Mouse (Mus musculus) left cerebral cortex, postnatal 10 days (tissue): Measurements from ENCODE around the gene Cd109. TPM values are rescaled to one million over a fixed set of nuclear protein-coding genes. Genes with fewer than 3 reads are reported as not detected.
A peak's percentile ranks its signal among the peaks of the same experiment; 100 is the strongest.

ENCODE experiments used
- DNase-seq, 2 experiments: peaks; one replicate each; pipeline ENCODE4 v3.0.0; 2021 to 2022; ENCODE audit warnings: low spot score in 2 of 2, mixed read lengths in 1 of 2; ENCODE audit errors: extremely low spot score in 1 of 2
- intact Hi-C: fragments of 180-260 bp; cut with DNase I; formaldehyde crosslinking; loops from one replicate; pipeline ENCODE4 v1.15.1; 2025
- total RNA-seq, 2 experiments: library from RNA; stranded (reverse); gene quantifications; 2 replicates each; pipeline ENCODE4 v1.2.3; 2021

The Cd109 gene
- total RNA-seq, 2 experiments from 2014 or later, result 1.4 to 1.7 TPM

DNA sequence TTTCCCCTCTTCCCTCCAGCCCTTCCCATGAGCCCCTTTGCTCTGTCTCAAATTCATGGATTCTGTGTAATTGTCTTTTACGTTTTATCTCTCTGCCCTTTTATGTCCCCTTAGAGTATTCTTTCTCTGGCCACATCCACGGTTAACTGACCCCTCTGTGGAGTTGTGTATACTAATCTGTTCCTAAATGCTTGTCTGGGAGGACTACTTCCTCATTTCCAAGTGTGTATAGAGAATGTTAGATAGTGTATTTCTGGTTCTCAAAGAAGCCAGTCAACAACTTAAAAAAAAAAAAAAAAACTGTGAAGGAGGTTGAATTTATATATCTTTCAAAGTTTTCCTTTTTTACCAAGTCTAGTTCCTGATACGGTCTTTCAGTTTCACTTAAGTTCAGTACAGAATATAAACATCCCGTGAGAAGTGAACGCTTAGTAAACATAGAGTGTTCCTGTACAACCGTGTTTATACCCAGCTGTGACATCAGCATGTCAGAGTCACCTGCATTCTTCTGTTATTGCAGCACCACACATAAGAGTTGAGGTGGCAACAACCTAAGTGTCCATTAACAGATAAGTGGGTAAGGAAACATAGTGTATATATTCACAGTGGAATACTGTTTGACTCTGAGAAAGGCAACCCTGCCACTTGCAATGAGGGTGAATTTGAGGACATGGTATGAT is 16.5 kb downstream of the Cd109 start:
- DNase-seq, result no peak
- intact Hi-C loops, result no loop called here

DNA sequence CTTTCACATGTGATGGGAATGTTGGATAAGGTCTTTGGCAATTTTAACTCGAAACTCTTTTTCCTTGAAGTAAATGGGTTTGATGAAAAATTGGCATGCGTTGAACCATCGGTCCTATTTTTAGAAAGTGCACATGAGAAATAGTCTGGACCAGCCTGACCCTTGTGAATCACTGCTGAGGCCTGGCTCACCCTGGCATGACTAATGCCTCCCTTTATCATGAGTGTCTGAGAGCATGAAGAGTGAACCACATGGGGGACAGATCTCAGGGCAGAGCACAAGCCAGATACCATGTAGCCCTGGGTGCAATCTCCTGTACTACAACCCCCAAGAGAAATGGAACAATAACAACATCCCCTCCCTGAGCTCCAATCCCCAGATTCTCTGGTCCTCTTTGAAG is 18.6 kb downstream of the Cd109 start:
- intact Hi-C loops, result no loop called here
- no peak for DNase-seq

DNA sequence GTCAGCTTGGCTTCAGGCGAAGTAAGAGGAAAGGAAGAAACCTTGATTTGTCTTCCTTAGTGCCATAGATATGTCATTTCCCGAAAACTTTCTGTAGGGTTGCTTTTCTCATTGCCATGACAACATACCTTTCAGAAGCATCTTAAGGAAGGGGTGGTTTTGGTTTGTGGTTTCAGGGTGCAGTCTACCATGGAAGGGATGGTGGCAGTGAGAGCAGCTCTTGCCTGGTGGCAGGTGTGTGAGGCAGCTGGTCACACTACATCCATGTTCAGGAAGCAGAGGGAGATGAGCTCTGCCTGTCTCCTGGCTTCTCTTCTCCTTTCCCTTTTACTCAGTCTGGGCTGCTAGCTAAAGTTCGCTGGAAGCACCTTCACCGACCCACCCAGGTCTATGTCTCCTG is 26.0 kb downstream of the Cd109 start:
- intact Hi-C loops, result no loop called here
- DNase-seq, result no peak

DNA sequence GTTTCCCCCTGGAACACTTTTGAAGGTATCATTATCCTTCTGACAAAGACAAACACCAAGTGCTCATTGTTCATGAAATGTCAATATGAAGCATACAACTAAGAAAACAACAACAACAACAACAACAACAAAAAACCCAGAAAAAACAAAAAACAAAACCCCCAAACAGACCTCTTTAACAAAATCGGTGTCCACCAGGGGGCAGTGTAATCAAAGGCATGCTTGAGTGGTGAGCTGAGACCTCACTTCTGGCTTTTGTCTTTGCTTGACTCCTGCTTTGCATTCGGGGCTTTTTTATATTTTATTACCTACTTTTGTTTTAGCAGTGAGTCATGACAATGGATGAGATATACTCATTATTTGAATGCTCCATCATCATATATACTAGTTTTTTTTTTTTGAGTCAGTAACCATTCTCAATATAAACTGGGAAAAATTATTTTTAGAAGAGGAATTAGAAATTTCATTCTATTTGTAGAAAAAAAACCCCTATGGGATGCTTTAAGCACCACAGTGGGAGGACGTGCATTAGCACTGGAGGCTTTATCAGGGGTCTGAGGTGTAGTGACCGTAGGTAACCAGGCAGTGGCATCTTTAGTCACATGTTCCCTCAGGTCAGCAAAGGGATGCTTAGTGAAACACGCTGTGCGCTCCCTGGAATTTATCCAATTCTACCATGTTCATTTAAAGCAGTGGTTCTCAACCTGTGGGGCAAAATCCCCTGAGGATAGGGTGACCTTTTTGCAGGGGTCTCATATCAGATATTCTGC is 30.8 kb downstream of the Cd109 start:
- DNase-seq, result peak; percentile 16 to 49
- intact Hi-C loops, result loop anchor here (5.0 kb wide), 1 partner anchor 1076 kb away; no protein-coding TSS in a partner anchor

DNA sequence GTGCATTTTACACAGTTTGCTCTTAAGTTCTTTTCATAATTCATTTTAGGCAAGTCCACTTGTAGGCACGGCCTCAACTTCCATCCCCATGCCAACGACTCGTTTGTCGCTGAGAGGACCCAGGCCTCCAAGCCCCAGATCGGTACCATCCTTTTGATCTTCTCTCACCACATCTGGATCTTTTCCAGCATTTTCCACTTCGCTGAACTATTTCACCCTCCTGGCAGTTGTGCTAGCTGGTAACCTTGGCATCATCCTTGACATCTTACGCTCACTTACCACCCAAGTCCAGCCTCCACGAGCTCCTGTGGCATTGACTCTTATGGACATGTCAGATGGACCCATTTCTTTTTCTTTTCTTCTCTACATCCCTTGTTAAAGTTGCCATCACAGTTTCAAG is 33.3 kb downstream of the Cd109 start:
- intact Hi-C loops, result loop anchor here (5.0 kb wide), 1 partner anchor 1074 kb away; no protein-coding TSS in a partner anchor
- peak in 1 of 2 experiments; percentile 1 for DNase-seq

DNA sequence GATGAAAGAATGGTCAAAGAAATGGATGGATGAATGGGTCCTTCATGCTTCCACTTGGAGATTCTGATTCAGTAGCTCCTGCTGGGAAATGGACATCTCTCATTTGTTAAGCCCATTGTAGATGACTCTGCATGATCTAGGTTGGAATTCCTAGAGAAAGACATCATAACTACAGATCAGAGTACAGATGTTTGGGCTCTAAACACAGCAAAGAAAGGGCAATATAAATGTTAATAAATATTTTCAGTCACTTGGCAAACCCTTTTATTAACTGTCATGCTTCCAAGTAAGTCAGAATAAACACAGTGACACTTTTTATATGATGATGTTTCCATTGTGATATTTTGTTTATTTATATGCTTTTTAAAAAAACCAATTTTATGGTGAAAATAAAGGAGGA is 34.1 kb downstream of the Cd109 start:
- intact Hi-C loops, result loop anchor here (5.0 kb wide), 1 partner anchor 1073 kb away; no protein-coding TSS in a partner anchor
- no peak for DNase-seq

DNA sequence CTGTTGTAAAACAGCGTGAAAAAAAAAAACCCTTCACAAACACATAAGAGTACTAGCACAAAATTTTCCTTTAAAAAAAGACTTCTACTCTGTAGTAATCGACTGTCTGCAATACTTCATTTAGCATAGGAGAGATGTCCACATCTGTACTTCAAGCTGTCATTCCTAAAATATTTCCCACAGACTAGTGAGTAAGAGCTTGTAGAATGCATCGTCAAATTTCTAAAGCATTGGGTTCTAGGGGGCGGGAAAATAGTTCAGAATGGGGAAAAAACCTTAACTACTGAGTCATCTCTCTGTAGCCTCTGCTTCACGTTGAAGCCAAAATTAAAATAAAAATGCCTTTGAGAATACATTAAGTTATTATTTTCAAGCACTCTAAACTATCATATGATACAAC is 42.2 kb downstream of the Cd109 start:
- intact Hi-C loops, result no loop called here
- DNase-seq, result no peak

DNA sequence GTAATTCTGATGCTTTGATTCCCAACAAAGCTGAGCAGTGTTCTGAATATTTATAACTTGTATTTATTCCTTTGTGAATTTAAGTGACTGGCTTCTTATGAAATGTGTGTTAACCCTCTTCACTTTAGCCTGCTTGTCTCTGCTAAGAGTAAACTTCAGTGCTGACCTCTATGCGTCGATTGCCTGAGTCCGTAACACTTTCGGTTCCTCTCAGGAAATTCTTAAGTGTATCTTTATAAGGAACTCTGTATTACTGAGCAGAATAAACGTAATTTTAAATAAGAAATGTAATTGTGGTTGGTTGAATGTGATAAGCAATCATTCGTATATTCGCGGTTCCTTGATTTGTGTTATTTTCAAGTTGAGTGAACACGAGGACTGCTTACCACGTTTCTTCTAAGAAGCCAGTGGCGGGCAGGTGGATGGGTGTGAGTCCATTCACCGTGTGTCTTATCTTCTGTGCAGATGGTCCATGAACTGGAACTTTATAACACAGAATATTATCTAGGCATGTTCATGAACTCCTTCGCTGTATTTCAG is 56.2 kb downstream of the Cd109 start:
- DNase-seq, result no peak
- intact Hi-C loops, result no loop called here

DNA sequence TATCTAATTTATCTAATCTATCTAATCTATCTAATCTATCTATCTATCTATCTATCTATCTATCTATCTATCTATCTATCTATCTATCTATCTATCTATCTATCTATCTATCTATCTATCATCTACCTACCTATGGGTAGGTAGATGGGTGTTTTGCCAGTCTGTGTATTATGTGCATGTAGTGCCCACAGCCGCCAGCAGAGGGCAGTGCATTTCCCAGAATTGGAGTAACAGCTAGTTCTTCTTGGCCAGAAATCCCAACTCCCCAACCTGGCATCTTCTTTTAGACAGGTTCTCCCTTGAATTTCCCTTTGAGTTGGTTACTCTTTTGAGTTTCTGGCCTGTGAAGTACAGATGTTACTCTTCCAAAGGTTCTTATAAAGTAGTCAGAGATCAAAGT is 85.3 kb downstream of the Cd109 start:
- intact Hi-C loops, result no loop called here
- peak; percentile 20 to 39 for DNase-seq

DNA sequence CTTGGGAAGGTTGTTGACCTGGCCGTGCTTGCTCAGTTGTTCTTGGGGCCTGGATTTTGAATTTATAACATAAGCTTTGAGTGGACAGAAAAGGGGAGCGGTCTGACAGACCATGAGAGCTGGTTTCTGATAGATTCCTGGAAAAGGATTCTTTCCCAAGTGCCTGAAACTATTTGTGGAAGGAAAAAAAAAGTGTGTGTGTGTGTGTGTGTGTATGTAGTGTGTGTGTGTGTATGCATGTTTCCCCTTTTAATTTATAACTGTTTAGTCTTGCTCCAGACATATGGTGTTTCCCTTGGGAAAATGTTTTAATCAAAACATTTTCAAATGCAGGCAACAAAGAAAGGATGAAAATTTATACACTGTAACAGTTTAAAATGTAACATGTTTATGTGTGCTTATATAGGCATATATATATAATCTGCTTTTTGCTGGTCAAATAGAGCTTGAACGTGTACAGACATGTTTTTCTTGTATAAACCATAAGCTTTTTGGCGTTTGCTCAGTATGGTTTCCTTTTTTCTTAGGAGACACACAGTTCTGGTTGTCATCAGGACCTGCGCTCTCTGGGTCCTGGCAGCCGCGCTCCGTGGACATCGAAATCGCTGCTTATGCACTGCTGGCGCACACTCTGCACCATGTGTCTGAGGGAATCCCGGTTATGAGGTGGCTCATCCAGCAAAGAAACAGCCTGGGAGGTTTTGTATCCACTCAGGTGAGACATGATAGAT is 87.3 kb downstream of the Cd109 start:
- DNase-seq, result no peak
- intact Hi-C loops, result no loop called here

DNA sequence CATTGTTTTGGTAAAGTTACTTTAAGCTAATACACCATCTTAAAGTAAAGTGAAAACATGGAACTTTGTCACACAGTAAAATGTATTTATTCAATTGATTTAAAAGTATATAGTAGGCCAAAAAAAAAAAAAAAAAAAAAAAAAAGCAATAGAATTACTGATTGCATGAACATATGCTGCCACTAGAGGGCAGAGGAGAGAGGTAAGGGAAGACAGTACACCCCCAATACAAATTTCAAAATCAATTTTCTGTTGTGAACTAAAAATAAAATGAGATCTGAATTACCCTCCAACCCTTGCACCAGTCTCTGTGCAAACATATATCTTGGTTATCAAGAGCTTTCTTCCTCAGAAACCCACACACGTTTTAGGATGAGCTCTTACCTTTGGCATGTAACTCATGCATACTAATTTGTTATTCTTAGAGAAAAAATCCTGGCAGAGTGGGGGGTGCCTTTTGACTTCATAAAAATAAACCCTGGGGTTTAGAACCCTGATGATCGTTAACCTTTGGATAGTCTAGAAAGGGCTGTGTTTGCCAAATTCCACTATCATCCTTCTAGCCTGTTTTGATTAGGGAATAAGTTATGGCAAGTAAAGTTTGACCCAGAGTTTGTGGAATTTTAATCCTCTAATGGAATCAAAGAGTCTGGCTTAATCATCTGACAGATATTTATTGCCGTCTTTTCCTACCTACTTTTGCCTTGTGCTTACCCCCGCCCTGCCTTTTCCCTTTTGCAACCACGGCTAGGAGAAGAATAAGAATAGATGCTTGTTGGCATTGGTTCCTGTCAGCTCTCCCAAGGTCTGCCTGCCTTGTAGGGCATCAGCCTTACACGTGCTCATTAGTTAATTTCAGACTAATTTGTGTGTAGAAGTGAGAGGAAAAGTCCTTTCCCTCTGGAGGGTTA is 105.8 kb downstream of the Cd109 start:
- intact Hi-C loops, result no loop called here
- no peak for DNase-seq

DNA sequence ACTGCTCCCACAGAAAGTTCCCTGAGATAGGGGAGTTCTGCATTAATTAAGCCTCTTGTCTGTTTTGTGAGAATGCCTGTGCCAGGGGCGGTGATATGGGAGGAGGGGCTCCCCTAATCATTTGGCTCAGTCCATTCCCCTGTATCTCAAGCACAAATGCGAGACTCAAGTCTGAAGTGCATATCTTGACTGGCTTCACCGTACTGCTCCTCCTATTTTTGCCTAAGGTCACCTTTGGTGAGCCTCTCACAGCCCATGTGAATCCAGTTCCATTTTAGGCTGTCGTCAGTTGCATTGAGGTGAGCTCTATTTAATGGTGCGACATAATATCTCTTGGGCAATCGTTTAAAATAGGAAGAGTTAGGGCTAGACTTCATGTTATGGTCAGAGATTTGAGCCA is 116.6 kb downstream of the Cd109 start:
- no peak for DNase-seq
- intact Hi-C loops, result no loop called here

DNA sequence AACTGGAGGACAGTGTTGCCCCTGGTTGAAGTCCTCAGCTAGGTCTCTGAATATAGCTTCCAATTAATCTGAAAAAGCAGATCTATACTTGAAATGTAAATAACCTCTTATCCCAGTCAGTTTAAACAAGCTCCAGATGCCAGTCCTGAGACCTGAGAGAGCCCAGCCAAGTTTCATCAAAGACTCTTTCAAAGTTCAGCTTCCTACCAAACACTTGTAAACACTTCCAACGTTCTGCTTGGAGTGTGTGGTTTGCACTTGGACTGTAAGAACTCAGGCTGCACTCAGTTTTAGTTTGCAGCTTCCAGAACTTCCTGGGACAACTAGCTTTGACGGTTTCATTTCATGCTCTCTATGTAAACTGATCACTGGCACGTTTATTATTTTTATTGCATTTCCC is 120.2 kb downstream of the Cd109 start:
- no peak for DNase-seq
- intact Hi-C loops, result no loop called here

DNA sequence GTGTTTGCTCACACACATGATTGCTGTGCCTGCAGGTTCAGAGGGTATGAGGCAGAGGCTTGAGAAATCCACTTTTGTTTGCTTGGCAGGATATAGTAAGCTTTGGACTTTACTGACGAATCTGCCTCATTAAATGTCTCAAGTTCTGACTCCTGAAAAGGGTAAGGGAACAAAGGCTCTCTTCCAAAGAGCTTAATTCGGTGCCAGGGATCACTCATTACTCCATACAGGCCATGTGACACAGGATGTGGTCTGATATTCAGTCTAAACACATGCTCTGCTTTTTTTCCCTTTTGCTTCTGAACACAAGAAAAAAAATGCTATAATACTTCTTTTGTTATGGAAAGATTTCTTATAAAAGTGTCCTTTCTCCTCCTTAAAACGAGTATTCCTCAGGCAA is 126.7 kb downstream of the Cd109 start:
- no peak for DNase-seq
- intact Hi-C loops, result no loop called here

DNA sequence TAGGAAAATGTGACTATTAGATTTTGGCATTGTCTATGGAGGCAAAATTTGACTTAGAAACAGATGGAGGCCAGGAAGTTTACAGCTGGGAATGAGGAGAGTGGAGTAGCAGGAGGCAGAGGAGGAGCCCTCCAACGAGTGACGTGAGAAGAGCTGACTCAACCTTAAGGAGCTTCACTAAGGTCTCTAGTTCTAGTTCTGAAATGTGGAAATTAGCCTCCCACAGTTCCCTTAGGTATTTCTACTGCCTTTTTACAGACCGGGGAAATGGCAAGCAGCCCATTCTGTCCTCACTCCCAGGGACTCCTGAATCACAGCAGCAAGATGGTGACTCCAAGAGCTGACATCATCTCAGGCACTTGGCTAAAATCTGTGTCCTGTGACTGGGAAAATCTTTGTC is 134.9 kb downstream of the Cd109 start:
- DNase-seq, result no peak

More for the DNA sequence above, 134.9 kb downstream of the Cd109 start:
- intact Hi-C loops, result no loop called here
